Mouse (Mus musculus) cortical plate, adult 2 months (tissue): ENCODE measurements around the gene Zfp385a.

Source experiments
- CTCF ChIP-seq: fragments of 200-500 bp; IDR thresholded peaks from 2 replicates; pipeline ENCODE4 v1.5.1; 2011; ENCODE audit warnings: mild to moderate bottlenecking, control low read depth, low read length; ENCODE audit not compliant: insufficient read depth; ENCODE audit errors: extremely low read depth
- POLR2A ChIP-seq: fragments of 200-500 bp; IDR thresholded peaks from 2 replicates; pipeline ENCODE4 v1.6.1; 2011; ENCODE audit warnings: mild to moderate bottlenecking, low read length, control low read depth; ENCODE audit not compliant: insufficient read depth; ENCODE audit errors: extremely low read depth

- TF ChIP-seq CTCF (no peak), POLR2A (no peak)
Measured at GRCm38 (mm10) chr15:103314181-103314580, 25.7 kb downstream of the Zfp385a start.
